Mouse (Mus musculus) neural tube, embryonic 14.5 days (tissue): ENCODE measurements at regions not wholly inside any gene's neighbourhood (a gene's known extent, or its start where the extent isn't known, plus 50 kb on each side); places are given as distances from the start of the nearest gene placed in this dataset.

Source experiments
- ATAC-seq: fragments of 200-750 bp; cut with Nextera tagmentation; 2 replicates; pipeline ENCODE4 v1.8.0; 2017; ENCODE audit warnings: low read depth, mild to moderate bottlenecking, moderate TSS enrichment, moderate library complexity
- H3K27ac ChIP-seq: fragments of 300-500 bp; sonication (generic); 2 replicates; pipeline ENCODE4 v1.5.1; 2014; ENCODE audit warnings: low read depth, mild to moderate bottlenecking, control low read depth, low read length, moderate library complexity, mixed read lengths
- H3K27me3 ChIP-seq: fragments of 300-500 bp; sonication (generic); 2 replicates; pipeline ENCODE4 v1.6.1; 2014; ENCODE audit warnings: low read length; ENCODE audit not compliant: control insufficient read depth, insufficient read depth
- H3K36me3 ChIP-seq: fragments of 300-500 bp; sonication (generic); 2 replicates; pipeline ENCODE4 v1.6.1; 2014; ENCODE audit warnings: low read length, mixed read lengths; ENCODE audit not compliant: control insufficient read depth, insufficient read depth
- H3K4me1 ChIP-seq: fragments of 300-500 bp; sonication (generic); 2 replicates; pipeline ENCODE4 v1.6.1; 2014; ENCODE audit warnings: low read length; ENCODE audit not compliant: control insufficient read depth, insufficient read depth
- H3K4me2 ChIP-seq: fragments of 300-500 bp; sonication (generic); 2 replicates; pipeline ENCODE4 v1.6.1; 2014; ENCODE audit warnings: mild to moderate bottlenecking, low read depth, low read length, control low read depth
- H3K4me3 ChIP-seq: fragments of 300-500 bp; sonication (generic); 2 replicates; pipeline ENCODE4 v1.5.1; 2014; ENCODE audit warnings: low read depth, low read length, control low read depth, mixed read lengths
- H3K9ac ChIP-seq: fragments of 300-500 bp; sonication (generic); replicated peaks from 2 replicates; pipeline ENCODE4 v1.6.1; 2014; ENCODE audit warnings: low read depth, mild to moderate bottlenecking, control low read depth, low read length, mixed read lengths
- H3K9me3 ChIP-seq: fragments of 300-500 bp; sonication (generic); 2 replicates; pipeline ENCODE4 v1.6.1; 2016; ENCODE audit warnings: low read length; ENCODE audit not compliant: control insufficient read depth
- WGBS: fragments of 180-500 bp; shearing (Covaris S2); extraction: QIAGEN DNeasy Blood & Tissue Kit; methylation state at CpG from one replicate; pipeline ENCODE4 v1.1.7; 2014; 5-methylcytosine and 5-hydroxymethylcytosine counted together

- H3K9me3 ChIP-seq = no peaks in the 10 kb centered on the region
- H3K4me3 ChIP-seq = no peak overlapping the region
- no peak overlapping the region for H3K4me2 ChIP-seq
- WGBS = 90% methylated on average over 11 of the region's 11 CpGs
- H3K27ac ChIP-seq = no peak overlapping the region
- no peaks in the 10 kb centered on the region for H3K4me1 ChIP-seq
- no peak overlapping the region for H3K9ac ChIP-seq
- no peaks in the 10 kb centered on the region for H3K27me3 ChIP-seq
- H3K36me3 ChIP-seq = no peaks in the 10 kb centered on the region
- no peak for ATAC-seq
These were observed 60.8 kb downstream of the Mis18a start for GRCm38 (mm10) chr16:90666271-90666986.

- H3K27ac ChIP-seq = no peak overlapping the region
- 78% methylated on average over 9 of the region's 9 CpGs for WGBS
- ATAC-seq = no peak
- H3K36me3 ChIP-seq = no peaks in the 10 kb centered on the region
- H3K4me2 ChIP-seq = no peak overlapping the region
- H3K27me3 ChIP-seq = no peaks in the 10 kb centered on the region
- no peaks in the 10 kb centered on the region for H3K9me3 ChIP-seq
- H3K9ac ChIP-seq = no peak overlapping the region
- no peak overlapping the region for H3K4me3 ChIP-seq
- H3K4me1 ChIP-seq = no peaks in the 10 kb centered on the region
These were observed 63.1 kb downstream of the Mis18a start for GRCm38 (mm10) chr16:90664086-90664485.

GRCm38 (mm10) chr16:90658050-90658449, 69.2 kb downstream of the Mis18a start:
- Histone ChIP-seq H3K9me3 (no peaks in the 10 kb centered on the region), H3K4me2 (no peak overlapping the region), H3K36me3 (no peaks in the 10 kb centered on the region), H3K27me3 (no peaks in the 10 kb centered on the region), H3K4me3 (no peak overlapping the region), H3K4me1 (peaks cover 9% of the 10 kb centered on the region; the same call in 1 of the 2 replicates), H3K9ac (no peak overlapping the region), H3K27ac (no peak overlapping the region)
- WGBS = 89% methylated on average over 7 of the region's 7 CpGs
- no peak for ATAC-seq

DNA sequence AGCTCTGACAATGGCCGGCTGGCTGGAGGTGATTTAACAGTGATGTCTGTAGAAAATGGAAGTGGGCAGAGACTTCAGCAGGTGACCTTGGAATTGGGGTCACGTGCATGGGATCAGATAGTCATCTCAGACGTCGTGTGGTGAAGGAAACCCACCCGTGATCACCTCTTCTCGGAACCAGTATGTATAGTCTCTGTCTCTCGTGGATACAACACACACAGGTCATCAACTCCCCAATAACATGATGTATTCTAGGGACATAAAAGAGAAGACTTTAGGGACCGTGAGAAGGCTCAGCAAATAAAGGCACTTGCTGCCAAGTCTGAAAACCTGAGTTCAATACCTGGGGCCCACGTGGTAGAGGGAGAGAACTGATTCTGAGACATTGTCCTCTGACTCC, 70.2 kb downstream of the Mis18a start:
- Histone ChIP-seq H3K36me3 (no peaks in the 10 kb centered on the region), H3K27ac (no peak overlapping the region), H3K4me2 (no peak overlapping the region), H3K4me1 (peaks cover 9% of the 10 kb centered on the region; the same call in 1 of the 2 replicates), H3K4me3 (no peak overlapping the region), H3K9ac (no peak overlapping the region), H3K27me3 (no peaks in the 10 kb centered on the region), H3K9me3 (no peaks in the 10 kb centered on the region)
- ATAC-seq = peak; percentile 28; the same call in 1 of the 2 replicates
- WGBS = 31% methylated on average over 9 of the region's 9 CpGs

GRCm38 (mm10) chr16:90656571-90657011, 70.6 kb downstream of the Mis18a start:
- Histone ChIP-seq H3K4me3 (no peak overlapping the region), H3K9me3 (no peaks in the 10 kb centered on the region), H3K4me1 (peaks cover 9% of the 10 kb centered on the region; the same call in 1 of the 2 replicates), H3K9ac (no peak overlapping the region), H3K4me2 (no peak overlapping the region; the same call in 1 of the 2 replicates), H3K36me3 (no peaks in the 10 kb centered on the region), H3K27ac (0 out of 2 replicates have a peak overlapping the region, but pooled peaks have one; percentile 39), H3K27me3 (no peaks in the 10 kb centered on the region)
- ATAC-seq = peak; percentile 85
- 8% methylated on average over 16 of the region's 16 CpGs for WGBS

DNA sequence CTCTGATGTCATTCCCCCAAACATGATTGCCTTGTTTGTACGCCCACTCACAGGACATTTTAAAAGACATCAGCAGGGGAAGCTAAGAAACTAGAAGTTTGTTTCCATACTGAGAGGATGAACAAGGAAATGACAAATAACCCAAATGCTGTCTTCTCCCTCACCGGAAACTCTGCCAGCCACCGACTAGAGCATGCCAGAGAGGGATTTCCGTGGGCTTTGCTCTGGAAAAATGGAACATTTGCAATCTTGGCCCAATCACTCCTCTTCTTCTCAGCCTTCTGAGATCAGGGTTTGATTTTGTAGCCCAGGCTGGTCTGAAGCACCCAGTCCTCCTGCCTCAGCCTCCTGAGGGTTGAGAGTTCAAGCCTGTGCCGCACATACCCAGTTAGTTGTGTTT, 72.4 kb downstream of the Mis18a start:
- H3K36me3 ChIP-seq = no peaks in the 10 kb centered on the region
- no peak overlapping the region for H3K4me3 ChIP-seq
- H3K27me3 ChIP-seq = no peaks in the 10 kb centered on the region
- 96% methylated on average over 5 of the region's 5 CpGs for WGBS
- no peak overlapping the region for H3K4me2 ChIP-seq
- no peaks in the 10 kb centered on the region for H3K9me3 ChIP-seq
- H3K9ac ChIP-seq = no peak overlapping the region
- no peak overlapping the region for H3K27ac ChIP-seq
- peaks cover 9% of the 10 kb centered on the region; the same call in 1 of the 2 replicates for H3K4me1 ChIP-seq
- no peak for ATAC-seq

GRCm38 (mm10) chr16:90652821-90653220, 74.4 kb downstream of the Mis18a start:
- 69% methylated on average over 4 of the region's 4 CpGs for WGBS
- H3K27ac ChIP-seq = no peak overlapping the region

DNA sequence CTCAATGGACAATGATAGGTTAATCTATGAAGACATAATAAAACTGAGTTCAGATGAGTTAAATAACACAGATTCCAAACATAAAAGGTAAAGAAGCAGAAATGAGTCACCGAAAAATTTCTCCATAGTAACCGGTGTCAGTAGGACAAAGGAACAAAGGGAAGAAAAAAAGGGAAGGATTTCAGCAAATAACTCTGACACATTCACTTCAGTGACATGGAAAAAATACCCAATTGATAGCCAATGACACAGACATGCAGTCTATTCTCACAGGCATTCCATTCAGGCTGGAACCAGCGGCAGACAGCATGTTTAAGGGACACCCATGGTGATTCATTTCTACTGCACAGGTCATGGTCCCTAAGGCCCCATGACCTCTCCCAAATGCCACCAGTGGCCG, 79.0 kb downstream of the Mis18a start:
- Histone ChIP-seq H3K36me3 (no peaks in the 10 kb centered on the region), H3K4me3 (no peak overlapping the region), H3K9me3 (no peaks in the 10 kb centered on the region), H3K4me1 (no peaks in the 10 kb centered on the region), H3K27ac (no peak overlapping the region), H3K4me2 (no peak overlapping the region), H3K27me3 (no peaks in the 10 kb centered on the region), H3K9ac (no peak overlapping the region)
- 36% methylated on average over 4 of the region's 4 CpGs for WGBS
- ATAC-seq = no peak

More at GRCm38 (mm10) chr16:90652821-90653220, 74.4 kb downstream of the Mis18a start:
- Histone ChIP-seq H3K9ac (no peak overlapping the region), H3K4me1 (peaks cover 9% of the 10 kb centered on the region; the same call in 1 of the 2 replicates), H3K27me3 (no peaks in the 10 kb centered on the region), H3K4me3 (no peak overlapping the region), H3K9me3 (no peaks in the 10 kb centered on the region), H3K36me3 (no peaks in the 10 kb centered on the region), H3K4me2 (no peak overlapping the region)
- ATAC-seq = no peak

- Histone ChIP-seq H3K4me1 (no peaks in the 10 kb centered on the region), H3K9me3 (no peaks in the 10 kb centered on the region), H3K27me3 (no peaks in the 10 kb centered on the region), H3K4me2 (no peak overlapping the region), H3K9ac (no peak overlapping the region), H3K4me3 (no peak overlapping the region), H3K36me3 (no peaks in the 10 kb centered on the region), H3K27ac (no peak overlapping the region)
- no peak for ATAC-seq
- 94% methylated on average over 6 of the region's 6 CpGs for WGBS
These were observed 84.5 kb downstream of the Mis18a start for GRCm38 (mm10) chr16:90642671-90643070.
